Mouse (Mus musculus) small intestine, adult 2 months (tissue): ENCODE results near the gene Alpl.

ENCODE experiments used
- CTCF ChIP-seq: fragments of 200-500 bp; IDR thresholded peaks from 2 replicates; pipeline ENCODE4 v1.5.1; 2012; ENCODE audit warnings: low read depth, mild to moderate bottlenecking, control low read depth, inconsistent platforms, low read length, moderate library complexity, mixed read lengths; ENCODE audit not compliant: insufficient replicate concordance, insufficient read length; ENCODE audit errors: extremely low read depth
- POLR2A ChIP-seq: fragments of 200-500 bp; IDR thresholded peaks from 2 replicates; pipeline ENCODE4 v1.6.1; 2012; ENCODE audit warnings: low read depth, mild to moderate bottlenecking, control low read depth, inconsistent platforms, low read length, moderate library complexity

DNA sequence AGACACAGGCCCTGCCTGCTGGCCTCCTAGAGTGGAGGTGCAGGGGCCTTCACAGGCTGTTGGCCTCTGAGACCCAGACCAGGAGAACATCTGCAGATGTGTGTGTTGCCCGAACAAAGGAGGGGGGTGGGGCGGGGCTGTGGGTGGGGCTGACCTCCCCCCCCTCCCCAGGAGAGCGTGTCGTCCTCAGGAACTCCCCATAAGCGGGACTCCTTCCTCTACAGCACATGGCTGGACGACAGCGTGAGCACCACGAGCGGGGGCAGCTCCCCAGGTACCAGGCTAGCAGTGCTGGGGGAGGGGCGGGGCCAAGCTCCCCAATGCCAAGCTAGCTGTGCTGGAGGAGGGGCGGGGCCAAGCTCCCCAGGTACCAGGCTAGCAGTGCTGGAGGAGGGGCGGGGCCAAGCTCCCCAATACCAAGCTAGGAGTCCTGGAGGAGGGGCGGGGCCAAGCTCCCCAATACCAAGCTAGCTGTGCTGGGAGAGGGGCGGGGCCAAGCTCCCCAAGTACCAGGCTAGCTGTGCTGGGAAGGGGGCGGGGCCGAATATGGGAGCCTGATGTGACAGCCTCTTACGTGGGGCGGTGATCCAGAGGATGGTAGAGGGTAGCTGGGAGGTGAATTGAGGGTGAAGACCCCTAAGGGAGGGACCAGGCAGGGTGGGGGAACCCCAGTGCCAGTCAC is 68.5 kb downstream of the Alpl start:
- TF ChIP-seq CTCF (no peak), POLR2A (no peak)
